Mouse (Mus musculus) limb, embryonic 14.5 days (tissue): ENCODE results near the gene Nrde2. TPM values are rescaled to one million over a fixed set of nuclear protein-coding genes. Genes with fewer than 3 reads are reported as not detected.
A peak's percentile ranks its signal among the peaks of the same experiment; 100 is the strongest.

Source experiments
- ATAC-seq: fragments of 200-750 bp; cut with Nextera tagmentation; 2 replicates; pipeline ENCODE4 v1.8.0; 2017; ENCODE audit warnings: low read depth, moderate number of reproducible peaks, moderate TSS enrichment; ENCODE audit not compliant: low FRiP score
- DNase-seq: peaks from one replicate; pipeline ENCODE4 v3.0.0-alpha.2; 2015; ENCODE audit warnings: low spot score
- H3K27ac ChIP-seq: fragments of 300-500 bp; sonication (generic); replicated peaks from 2 replicates; pipeline ENCODE4 v1.5.1; 2014; ENCODE audit warnings: low read depth, mild to moderate bottlenecking, low read length, moderate library complexity, mixed read lengths
- H3K27me3 ChIP-seq: fragments of 300-500 bp; sonication (generic); 2 replicates; pipeline ENCODE4 v1.6.1; 2014; ENCODE audit warnings: low read length, mixed read lengths; ENCODE audit not compliant: control insufficient read depth, insufficient read depth
- H3K36me3 ChIP-seq: fragments of 300-500 bp; sonication (generic); 2 replicates; pipeline ENCODE4 v1.6.1; 2014; ENCODE audit warnings: mild to moderate bottlenecking, low read length, moderate library complexity, mixed read lengths; ENCODE audit not compliant: control insufficient read depth, insufficient read depth
- H3K4me1 ChIP-seq: fragments of 300-500 bp; sonication (generic); 2 replicates; pipeline ENCODE4 v1.6.1; 2014; ENCODE audit warnings: antibody characterized with exemption, low read length, mixed read lengths; ENCODE audit not compliant: control insufficient read depth, insufficient read depth
- H3K4me2 ChIP-seq: fragments of 300-500 bp; sonication (generic); replicated peaks from 2 replicates; pipeline ENCODE4 v1.6.1; 2014; ENCODE audit warnings: low read depth, mild to moderate bottlenecking, low read length, moderate library complexity; ENCODE audit not compliant: severe bottlenecking
- H3K4me3 ChIP-seq: fragments of 300-500 bp; sonication (generic); replicated peaks from 2 replicates; pipeline ENCODE4 v1.5.1; 2014; ENCODE audit warnings: low read length
- H3K9ac ChIP-seq: fragments of 300-500 bp; sonication (generic); 2 replicates; pipeline ENCODE4 v1.6.1; 2014; ENCODE audit warnings: mild to moderate bottlenecking, low read depth, low read length, moderate library complexity; ENCODE audit not compliant: severe bottlenecking
- H3K9me3 ChIP-seq: fragments of 300-500 bp; sonication (generic); 2 replicates; pipeline ENCODE4 v1.6.1; 2016; ENCODE audit warnings: low read length; ENCODE audit not compliant: control insufficient read depth
- POLR2A ChIP-seq: fragments of 200-500 bp; IDR thresholded peaks from 2 replicates; pipeline ENCODE4 v1.8.0; 2012; ENCODE audit warnings: inconsistent platforms, mild to moderate bottlenecking, moderate library complexity, borderline replicate concordance; ENCODE audit not compliant: insufficient read depth, insufficient read length; ENCODE audit errors: extremely low read depth
- WGBS: fragments of 180-500 bp; shearing (Covaris S2); extraction: QIAGEN DNeasy Blood & Tissue Kit; methylation state at CpG from one replicate; pipeline ENCODE4 v1.1.7; 2014; 5-methylcytosine and 5-hydroxymethylcytosine counted together
- polyA plus RNA-seq, 2 experiments: library from polyadenylated mRNA; depleted of rRNA in 1 of 2; stranded (reverse) in 1 of 2; unstranded in 1 of 2; fragments of >200 nt; fragmentation: Nextera tagmentation in 1 of 2; extraction: Ambion mirVana in 1 of 2; gene quantifications; 2 replicates each; pipeline versions ENCODE4 v1.2.1 to v1.2.3; 2012 to 2014

Nrde2 gene
- polyA plus RNA-seq, 2 experiments: 12.4 to 13.0 TPM

GRCm38 (mm10) chr12:100166939-100167338 lies 7.5 kb upstream of the Nrde2 start:
- no peaks in the 10 kb centered on the region for H3K9me3 ChIP-seq
- no peak overlapping the region for H3K4me3 ChIP-seq
- H3K9ac ChIP-seq: no peak overlapping the region
- TF ChIP-seq POLR2A: no peak
- H3K4me2 ChIP-seq: no peak overlapping the region
- no peaks in the 10 kb centered on the region for H3K36me3 ChIP-seq
- H3K27ac ChIP-seq: no peak overlapping the region
- 74% methylated on average over 8 of the region's 8 CpGs for WGBS
- H3K4me1 ChIP-seq: peaks cover 6% of the 10 kb centered on the region
- no peak for ATAC-seq
- no peak for DNase-seq
- no peaks in the 10 kb centered on the region for H3K27me3 ChIP-seq

GRCm38 (mm10) chr12:100166177-100166576 lies 6.7 kb upstream of the Nrde2 start:
- peak; percentile 67 for DNase-seq

GRCm38 (mm10) chr12:100164991-100165500 lies 5.6 kb upstream of the Nrde2 start:
- H3K4me3 ChIP-seq: no peak overlapping the region
- H3K4me2 ChIP-seq: no peak overlapping the region
- ATAC-seq (no peak), DNase-seq (no peak)
- H3K4me1 ChIP-seq: peaks cover 6% of the 10 kb centered on the region
- TF ChIP-seq POLR2A: no peak
- H3K27ac ChIP-seq: no peak overlapping the region
- no peaks in the 10 kb centered on the region for H3K9me3 ChIP-seq
- no peaks in the 10 kb centered on the region for H3K27me3 ChIP-seq
- H3K9ac ChIP-seq: no peak overlapping the region
- no peaks in the 10 kb centered on the region for H3K36me3 ChIP-seq
- 73% methylated on average over 7 of the region's 7 CpGs for WGBS

More at GRCm38 (mm10) chr12:100166177-100166576, 6.7 kb upstream of the Nrde2 start:
- WGBS: 23% methylated on average over 3 of the region's 3 CpGs
- H3K4me2 ChIP-seq: no peak overlapping the region
- no peak for TF ChIP-seq POLR2A
- peaks cover 6% of the 10 kb centered on the region for H3K4me1 ChIP-seq
- H3K4me3 ChIP-seq: no peak overlapping the region
- 0 out of 2 replicates have a peak, but pooled peaks have one; percentile 51 for ATAC-seq
- H3K9ac ChIP-seq: no peak overlapping the region
- no peaks in the 10 kb centered on the region for H3K36me3 ChIP-seq
- H3K27ac ChIP-seq: no peak overlapping the region
- no peaks in the 10 kb centered on the region for H3K27me3 ChIP-seq
- no peaks in the 10 kb centered on the region for H3K9me3 ChIP-seq

GRCm38 (mm10) chr12:100152466-100152865 lies 7.0 kb downstream of the Nrde2 start:
- no peak overlapping the region for H3K27ac ChIP-seq
- H3K4me3 ChIP-seq: no peak overlapping the region
- no peaks in the 10 kb centered on the region for H3K9me3 ChIP-seq
- ATAC-seq: no peak
- no peaks in the 10 kb centered on the region for H3K27me3 ChIP-seq
- H3K36me3 ChIP-seq: peaks cover 41% of the 10 kb centered on the region
- H3K9ac ChIP-seq: no peak overlapping the region
- no peaks in the 10 kb centered on the region for H3K4me1 ChIP-seq
- DNase-seq: no peak
- 90% methylated on average over 7 of the region's 7 CpGs for WGBS
- TF ChIP-seq POLR2A: no peak
- H3K4me2 ChIP-seq: no peak overlapping the region

GRCm38 (mm10) chr12:100144269-100144668 lies 15.2 kb downstream of the Nrde2 start:
- 76% methylated on average over 5 of the region's 5 CpGs for WGBS
- H3K9ac ChIP-seq: no peak overlapping the region
- peaks cover 90% of the 10 kb centered on the region for H3K36me3 ChIP-seq
- no peak overlapping the region for H3K4me3 ChIP-seq
- no peak overlapping the region for H3K4me2 ChIP-seq
- no peaks in the 10 kb centered on the region for H3K9me3 ChIP-seq
- no peaks in the 10 kb centered on the region for H3K4me1 ChIP-seq
- no peak overlapping the region for H3K27ac ChIP-seq
- no peak for DNase-seq
- H3K27me3 ChIP-seq: no peaks in the 10 kb centered on the region
- ATAC-seq: no peak
- no peak for TF ChIP-seq POLR2A
